Mouse (Mus musculus) olfactory bulb, adult 2 months (tissue): ENCODE data around the gene Zbtb3. TPM values are rescaled to one million over a fixed set of nuclear protein-coding genes. Genes with fewer than 3 reads are reported as not detected.

ENCODE experiments used
- H3K27ac ChIP-seq: fragments of 200-500 bp; 2 replicates; pipeline ENCODE4 v1.5.1; 2012; ENCODE audit warnings: low read depth, low read length; ENCODE audit not compliant: insufficient read depth
- H3K4me1 ChIP-seq: fragments of 200-500 bp; 2 replicates; pipeline ENCODE4 v1.6.1; 2012; ENCODE audit warnings: low read length; ENCODE audit not compliant: control insufficient read depth, insufficient read depth
- H3K4me3 ChIP-seq: fragments of 200-500 bp; 2 replicates; pipeline ENCODE4 v1.5.1; 2012; ENCODE audit warnings: mild to moderate bottlenecking, low read depth, low read length, moderate library complexity; ENCODE audit not compliant: insufficient read depth
- CTCF ChIP-seq: fragments of 200-500 bp; IDR thresholded peaks from 2 replicates; pipeline ENCODE4 v1.5.1; 2012; ENCODE audit warnings: low read depth, mild to moderate bottlenecking, low read length, moderate library complexity; ENCODE audit not compliant: insufficient read depth
- POLR2A ChIP-seq: fragments of 200-500 bp; IDR thresholded peaks from 2 replicates; pipeline ENCODE4 v1.6.1; 2012; ENCODE audit warnings: mild to moderate bottlenecking, low read depth, low read length, moderate library complexity; ENCODE audit not compliant: insufficient read depth
- WGBS: fragments of 180-500 bp; shearing (Covaris S2); methylation state at CpG from one replicate; pipeline ENCODE4 v1.1.7; 2018; 5-methylcytosine and 5-hydroxymethylcytosine counted together
- polyA plus RNA-seq: library from polyadenylated mRNA; stranded (reverse); fragments of >200 nt; gene quantifications from 2 replicates; pipeline ENCODE4 v1.2.4, GENCODE M21; 2012; ENCODE audit warnings: low replicate concordance; ENCODE audit not compliant: missing spikeins, insufficient read depth, insufficient read length

The Zbtb3 gene
- polyA plus RNA-seq, 1 experiment = not detected

DNA sequence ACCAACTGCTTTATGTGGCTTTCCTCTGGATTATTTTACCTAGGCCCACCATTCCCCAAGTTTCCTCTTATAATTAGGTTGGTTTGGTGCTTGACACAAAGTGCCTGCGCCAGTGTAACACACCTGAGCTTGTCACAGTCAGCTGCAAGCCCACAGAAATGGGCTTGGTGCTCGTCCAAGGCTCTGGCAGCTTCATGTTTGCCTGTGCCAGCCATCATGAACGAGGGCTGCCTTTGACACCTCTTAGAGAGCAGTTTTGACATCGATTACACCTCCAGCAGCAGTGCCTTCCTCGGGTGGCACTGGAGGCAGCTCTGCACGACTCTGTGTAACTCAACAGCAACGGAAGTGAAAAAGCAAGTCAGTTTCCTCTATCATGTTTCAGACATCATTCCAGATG, 12.2 kb upstream of the Zbtb3 start:
- TF ChIP-seq POLR2A (no peak), CTCF (no peak)
- WGBS = 73% methylated on average over 7 of the region's 7 CpGs
- H3K27ac ChIP-seq = no peak overlapping the region
- H3K4me1 ChIP-seq = no peaks in the 10 kb centered on the region
- H3K4me3 ChIP-seq = no peak overlapping the region

DNA sequence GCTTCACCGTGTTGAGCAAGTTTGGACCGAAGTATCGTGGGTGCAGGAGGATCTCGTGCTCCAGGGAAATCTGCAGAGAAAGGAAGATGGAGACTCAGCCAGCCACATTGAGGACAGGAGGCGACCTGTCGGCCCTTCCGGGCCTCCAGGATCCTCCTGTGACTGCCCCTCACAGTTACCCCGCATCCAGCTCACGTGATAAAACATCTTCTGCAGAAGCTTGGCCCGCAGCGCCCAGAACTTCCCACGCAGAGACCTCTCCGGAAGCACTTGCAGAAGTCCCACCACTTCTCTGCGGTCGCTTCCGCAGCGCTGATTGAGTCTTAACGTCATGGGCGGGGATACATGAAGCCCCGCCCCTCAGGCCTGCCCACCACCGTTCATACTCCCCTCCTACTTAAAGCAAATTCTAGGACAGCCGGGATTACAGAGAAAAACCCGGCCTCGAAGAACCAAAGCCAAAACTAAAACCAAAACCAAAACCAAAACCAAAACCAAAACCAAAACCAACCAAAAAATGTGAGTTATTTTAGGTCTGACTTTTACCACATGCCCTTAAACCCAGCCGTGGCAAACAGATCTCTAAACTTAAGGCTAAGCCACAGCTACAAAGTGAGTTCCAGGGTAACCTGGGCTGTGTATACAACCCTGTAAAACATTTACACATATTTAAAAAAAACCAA, 4.0 kb upstream of the Zbtb3 start, which contains the start of gene Polr2g:
TSS of gene Polr2g (minus strand) at position 314 of the 683 bp plus-strand sequence.
- Histone ChIP-seq H3K27ac (0 out of 2 replicates have a peak within 1 kb of the TSS, but pooled peaks have one; percentile 53), H3K4me3 (peak within 1 kb of the TSS; percentile 71), H3K4me1 (peaks cover 8% of the 10 kb centered on the region)
- under 1% methylated on average over 25 of the region's 25 CpGs for WGBS
- peak; percentile 70 for TF ChIP-seq POLR2A
- TF ChIP-seq CTCF = no peak

DNA sequence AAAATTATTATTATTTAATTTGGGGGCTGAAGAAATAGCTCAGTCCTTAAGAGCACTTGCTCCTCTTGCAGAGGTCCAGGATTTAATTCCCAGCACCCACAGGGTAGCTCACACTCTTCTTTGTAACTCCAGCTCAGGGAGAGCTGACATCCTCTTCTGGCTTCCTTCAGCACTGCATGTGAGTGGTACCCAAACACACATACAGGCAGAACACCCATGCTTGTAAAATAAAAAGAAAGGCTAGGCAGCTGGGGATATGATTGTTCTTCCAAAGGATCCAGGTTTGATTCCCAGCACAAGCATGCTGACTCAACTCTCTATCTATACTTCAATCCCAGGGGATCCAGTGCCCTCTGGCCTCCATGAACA, 3.4 kb upstream of the Zbtb3 start:
- H3K27ac ChIP-seq = no peak overlapping the region

DNA sequence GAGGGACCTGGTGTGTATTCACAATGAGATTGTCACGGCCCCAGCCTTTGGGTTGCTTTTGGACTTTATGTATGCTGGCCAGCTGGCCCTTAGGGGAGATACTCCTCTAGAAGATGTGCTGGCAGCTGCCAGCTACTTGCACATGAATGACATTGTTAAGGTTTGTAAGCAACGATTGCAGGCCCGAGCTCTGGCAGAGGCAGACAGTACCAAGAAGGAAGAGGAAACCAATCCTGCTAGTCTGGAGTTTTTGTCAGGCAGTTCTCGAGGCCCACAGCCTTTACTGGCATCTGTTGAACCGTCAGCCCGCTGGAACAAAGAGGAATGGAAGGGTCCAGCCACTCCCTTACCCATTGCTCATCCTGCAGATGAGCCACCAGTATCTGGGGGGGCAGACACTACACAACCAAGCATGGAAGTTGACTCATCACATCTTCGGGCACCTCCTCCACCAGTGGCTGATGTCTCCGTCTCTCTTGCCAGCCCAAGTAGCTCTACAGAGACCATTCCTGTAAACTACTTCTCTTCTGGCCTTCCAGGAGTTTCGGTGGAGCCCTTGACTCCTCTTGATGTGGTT, 937 bp downstream of the Zbtb3 start:
- peak overlapping the region; percentile 77 for H3K4me3 ChIP-seq
- no peak for TF ChIP-seq POLR2A
- no peak for TF ChIP-seq CTCF
- WGBS = 60% methylated on average over 9 of the region's 9 CpGs
- H3K4me1 ChIP-seq = peaks cover 18% of the 10 kb centered on the region
- H3K27ac ChIP-seq = peak overlapping the region; percentile 55

More for the DNA sequence above, 3.4 kb upstream of the Zbtb3 start:
- Histone ChIP-seq H3K4me1 (peaks cover 14% of the 10 kb centered on the region), H3K4me3 (no peak overlapping the region)
- TF ChIP-seq CTCF (no peak), POLR2A (no peak)

- WGBS = 93% methylated on average over 11 of the region's 11 CpGs
- no peak overlapping the region for H3K27ac ChIP-seq
- TF ChIP-seq CTCF (no peak), POLR2A (no peak)
- peaks cover 18% of the 10 kb centered on the region for H3K4me1 ChIP-seq
- H3K4me3 ChIP-seq = no peak overlapping the region
These were observed 1.7 kb downstream of the Zbtb3 start for GRCm38 (mm10) chr19:8803879-8804660.

DNA sequence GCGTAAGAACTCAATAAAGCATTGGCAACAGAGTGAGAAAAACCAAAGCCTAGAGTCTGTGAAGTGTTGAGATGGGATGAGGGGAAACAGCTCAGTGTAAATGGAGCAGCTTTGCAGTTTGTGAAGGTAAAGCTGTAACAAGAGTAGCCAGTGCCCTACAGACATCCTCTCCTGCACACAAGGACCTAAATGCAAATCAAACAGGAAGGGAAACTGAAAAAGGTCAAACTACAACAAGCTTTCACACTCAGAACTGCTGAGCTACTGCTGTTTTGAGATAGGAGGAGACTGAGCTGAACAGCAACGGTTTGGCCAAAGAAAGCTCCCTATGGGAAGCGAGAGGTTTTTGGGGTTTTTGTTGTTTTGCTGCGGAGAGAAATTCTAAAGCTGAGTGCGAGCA, 4.5 kb downstream of the Zbtb3 start:
- Histone ChIP-seq H3K4me1 (peaks cover 18% of the 10 kb centered on the region), H3K27ac (no peak overlapping the region), H3K4me3 (no peak overlapping the region)
- WGBS = 84% methylated on average over 5 of the region's 5 CpGs
- no peak for TF ChIP-seq CTCF
- no peak for TF ChIP-seq POLR2A

DNA sequence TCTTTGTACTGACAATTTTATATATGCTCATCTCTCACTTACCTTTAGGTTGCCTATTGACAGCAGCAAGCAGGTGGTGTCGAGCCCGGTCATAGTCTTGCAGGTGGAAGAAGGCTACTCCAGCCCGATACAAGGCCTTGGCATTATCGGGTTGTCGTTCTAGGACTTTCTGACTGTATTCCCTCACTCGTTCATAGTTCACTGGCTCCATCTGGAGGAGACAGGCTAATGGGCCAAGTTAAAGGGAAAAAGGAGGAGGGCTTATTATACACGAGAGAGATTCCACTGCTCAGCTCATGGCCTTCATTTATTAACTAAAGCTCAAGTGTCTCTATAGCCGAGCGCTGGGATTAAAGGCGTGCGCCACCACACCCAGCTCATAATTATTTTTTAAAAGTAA, 13.5 kb downstream of the Zbtb3 start:
- Histone ChIP-seq H3K27ac (no peak overlapping the region), H3K4me1 (peaks cover 5% of the 10 kb centered on the region; the same call in 1 of the 2 replicates), H3K4me3 (no peak overlapping the region)
- no peak for TF ChIP-seq CTCF
- TF ChIP-seq POLR2A = no peak
- WGBS = 46% methylated on average over 11 of the region's 11 CpGs

- Histone ChIP-seq H3K4me1 (peaks cover 5% of the 10 kb centered on the region; the same call in 1 of the 2 replicates), H3K27ac (no peak overlapping the region), H3K4me3 (no peak overlapping the region)
- 64% methylated on average over 3 of the region's 3 CpGs for WGBS
- TF ChIP-seq POLR2A (no peak), CTCF (no peak)
These were observed 14.6 kb downstream of the Zbtb3 start for GRCm38 (mm10) chr19:8817001-8817400.

DNA sequence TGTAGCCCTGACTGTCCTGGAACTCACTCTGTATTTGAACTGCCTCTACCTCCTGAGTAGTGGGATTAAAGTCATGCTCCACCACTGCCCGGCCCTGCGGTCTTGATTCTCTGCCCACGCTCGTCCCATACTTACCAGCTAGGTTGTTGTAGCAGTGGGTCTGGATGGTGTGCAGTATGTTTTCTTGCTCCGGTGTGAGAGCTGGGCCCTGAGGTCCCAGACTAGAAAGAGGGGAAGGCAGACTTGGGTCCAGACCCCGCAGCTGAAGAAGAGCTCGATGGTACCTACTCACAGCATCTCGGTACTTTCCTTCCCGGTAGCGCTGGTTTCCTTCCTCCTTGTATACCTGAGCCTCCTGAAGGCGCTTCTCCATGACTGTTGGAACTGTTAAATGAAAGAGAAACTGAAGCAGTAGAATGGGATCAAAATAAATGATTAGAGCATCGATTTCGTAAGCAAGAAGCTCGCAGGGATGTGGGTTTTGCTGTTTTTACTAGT, 16.0 kb downstream of the Zbtb3 start:
- 17% methylated on average over 14 of the region's 14 CpGs for WGBS
- Histone ChIP-seq H3K4me1 (peaks cover 5% of the 10 kb centered on the region; the same call in 1 of the 2 replicates), H3K4me3 (peak overlapping the region; percentile 60), H3K27ac (peak overlapping the region; percentile 89)
- TF ChIP-seq POLR2A = no peak
- TF ChIP-seq CTCF = no peak
